Mouse (Mus musculus) thymus, postnatal 36 days (tissue): ENCODE data around the gene Mtx1.
"Not testable (repeated sequence)": the region's sequence is repeated elsewhere in the genome, so short reads cannot be mapped to it uniquely, and the experiment has no call there.

ENCODE experiments used
- DNase-seq, 2 experiments: peaks; one replicate each; pipeline ENCODE4 v3.0.0; 2022; ENCODE audit warnings: mixed read lengths in 2 of 2

Mtx1 gene

DNA sequence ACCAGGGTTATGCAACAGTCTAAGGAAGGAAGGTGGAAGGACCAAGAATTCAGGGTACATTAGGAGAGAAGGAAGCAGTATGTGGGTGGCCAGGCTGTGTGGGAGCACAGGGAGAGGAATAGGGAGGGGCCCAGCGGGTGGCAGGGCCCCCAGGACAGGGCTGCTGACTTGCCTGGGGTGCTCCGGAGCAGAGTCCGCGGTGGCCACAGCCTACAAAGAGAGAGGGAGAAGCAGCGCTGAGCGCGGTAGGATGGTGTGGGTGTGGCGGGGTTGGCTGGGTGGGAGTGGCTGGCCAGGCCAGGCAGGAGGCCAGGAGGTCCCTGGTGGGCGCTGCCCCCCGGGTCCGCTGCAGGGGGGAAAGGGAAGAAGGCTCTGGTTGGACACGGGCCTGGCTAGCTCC lies 11.6 kb upstream of the Mtx1 start:
- DNase-seq, result no peak

DNA sequence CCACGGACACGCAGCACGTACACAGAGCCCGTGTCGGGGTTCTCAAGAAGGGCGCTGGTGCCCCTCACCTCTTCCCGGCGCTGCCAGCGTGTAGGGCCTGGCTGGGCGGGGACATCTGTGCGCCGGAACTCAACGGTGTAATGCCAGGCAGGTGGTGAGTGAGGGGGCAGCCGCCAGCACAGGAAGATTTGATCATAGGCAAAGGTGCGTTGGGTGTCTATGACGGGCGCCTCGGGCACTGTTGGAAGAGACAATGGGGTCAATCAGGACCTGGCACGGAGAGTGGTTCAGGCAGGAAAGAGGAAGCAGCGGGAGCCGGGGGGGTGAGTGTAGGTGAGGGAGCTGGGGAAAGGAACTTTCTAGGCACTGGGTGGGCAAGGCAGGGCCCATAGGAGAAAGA lies 10.8 kb upstream of the Mtx1 start:
- DNase-seq, result no peak

DNA sequence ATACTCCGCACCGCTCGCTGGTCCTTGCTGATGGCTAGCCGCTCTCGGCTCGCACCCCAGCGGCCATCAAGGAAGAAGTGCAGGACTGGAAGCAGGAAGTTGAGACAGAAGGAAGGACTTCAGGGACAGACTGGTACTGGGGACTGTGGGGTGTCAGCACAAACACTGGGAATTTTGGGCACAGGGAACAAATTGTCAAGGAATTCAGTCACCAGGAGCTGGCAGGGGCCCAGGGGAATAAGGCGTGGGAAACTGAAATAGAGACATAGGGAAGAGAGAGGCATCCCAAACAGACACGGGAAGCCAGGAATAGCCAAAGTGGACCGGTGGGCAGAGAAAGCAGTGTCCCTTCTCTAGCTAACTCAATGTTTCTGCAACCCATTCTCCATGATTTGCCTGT lies 9.6 kb upstream of the Mtx1 start:
- DNase-seq, result no peak

DNA sequence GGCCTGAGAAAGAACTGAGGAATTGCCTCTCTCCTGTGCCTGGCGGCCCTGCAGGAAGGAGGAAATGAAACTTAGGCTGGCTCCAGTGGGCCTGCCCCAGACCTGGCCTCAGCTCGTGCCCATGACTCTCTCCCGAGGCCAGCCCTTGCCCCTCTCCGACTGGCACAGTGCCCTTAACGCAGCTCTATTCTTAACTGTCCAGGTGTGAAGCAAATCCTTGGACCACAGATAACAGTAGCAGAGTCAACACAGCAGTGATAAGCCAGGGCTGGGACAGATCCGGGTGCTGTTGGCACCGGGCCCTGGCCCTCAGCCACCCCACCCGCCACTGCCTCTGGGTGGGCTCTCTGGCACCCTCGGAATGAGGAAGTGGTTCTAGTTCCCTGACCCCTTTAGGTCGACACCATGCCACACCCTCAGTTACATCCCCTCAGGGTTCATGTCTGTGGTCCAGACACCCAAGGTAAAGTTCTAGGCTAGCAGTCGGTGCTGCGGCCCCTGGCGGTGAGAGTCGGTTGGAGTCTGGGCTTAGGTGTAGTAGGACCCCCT lies 6.7 kb upstream of the Mtx1 start:
- DNase-seq, result no peak

DNA sequence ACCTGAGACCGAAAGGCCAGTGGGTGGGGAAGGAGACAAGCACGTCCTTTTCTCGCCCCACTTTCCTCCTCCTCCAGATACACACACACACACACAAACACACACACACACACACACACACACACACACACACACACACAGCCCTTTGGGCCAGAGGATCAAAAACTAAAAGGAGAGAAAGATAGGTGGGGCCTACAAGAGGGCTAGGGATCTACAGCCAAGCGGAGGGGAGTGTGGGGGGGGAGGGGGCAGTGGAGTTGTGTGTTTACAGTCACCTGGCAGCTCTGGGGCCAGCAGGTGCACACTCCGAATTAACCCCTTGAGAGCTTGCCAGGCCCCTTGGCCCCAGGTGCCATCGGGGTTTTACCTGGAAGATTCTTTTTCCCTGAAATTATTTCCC lies 5.7 kb upstream of the Mtx1 start:
- no peak for DNase-seq

DNA sequence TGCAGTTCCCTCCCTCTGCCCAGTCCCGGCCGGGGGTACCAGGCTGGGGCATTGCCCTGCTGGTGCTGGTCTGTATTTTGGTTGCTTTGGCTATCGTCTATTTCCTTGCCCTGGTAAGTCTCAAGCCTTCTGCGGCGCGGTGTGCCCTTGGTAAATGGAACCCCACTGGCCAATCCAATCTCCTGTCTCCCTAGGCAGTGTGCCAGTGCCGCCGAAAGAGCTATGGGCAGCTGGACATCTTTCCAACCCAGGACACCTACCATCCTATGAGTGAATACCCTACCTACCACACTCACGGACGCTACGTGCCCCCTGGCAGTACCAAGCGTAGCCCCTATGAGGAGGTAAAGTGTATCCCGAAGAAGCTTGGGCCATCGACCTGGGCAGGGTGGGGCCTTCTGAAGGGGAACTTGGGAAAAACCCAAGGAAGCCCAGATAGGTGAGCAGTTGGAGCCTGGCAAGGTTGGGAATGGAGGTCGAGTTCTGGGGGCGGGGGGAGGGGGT lies 4.9 kb upstream of the Mtx1 start:
- no peak for DNase-seq

DNA sequence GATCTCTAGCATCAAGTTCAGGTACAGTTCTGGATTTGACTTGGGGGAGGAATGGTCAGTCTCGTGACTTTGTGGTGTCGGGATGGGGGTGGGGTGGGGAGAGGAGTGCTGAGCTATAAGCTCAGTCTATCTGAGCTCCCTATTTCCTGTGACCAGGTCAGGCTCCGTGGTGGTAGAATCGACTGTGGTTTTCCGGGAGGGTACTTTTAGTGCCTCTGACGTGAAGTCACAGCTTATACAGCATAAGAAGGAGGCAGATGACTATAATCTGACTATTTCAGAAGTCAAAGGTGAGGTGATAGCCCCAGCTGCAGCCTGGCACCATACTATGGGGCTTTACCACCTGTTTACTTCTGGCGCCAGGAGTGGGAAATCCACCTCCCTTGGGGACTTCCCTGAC lies 4.5 kb upstream of the Mtx1 start:
- DNase-seq, result no peak

DNA sequence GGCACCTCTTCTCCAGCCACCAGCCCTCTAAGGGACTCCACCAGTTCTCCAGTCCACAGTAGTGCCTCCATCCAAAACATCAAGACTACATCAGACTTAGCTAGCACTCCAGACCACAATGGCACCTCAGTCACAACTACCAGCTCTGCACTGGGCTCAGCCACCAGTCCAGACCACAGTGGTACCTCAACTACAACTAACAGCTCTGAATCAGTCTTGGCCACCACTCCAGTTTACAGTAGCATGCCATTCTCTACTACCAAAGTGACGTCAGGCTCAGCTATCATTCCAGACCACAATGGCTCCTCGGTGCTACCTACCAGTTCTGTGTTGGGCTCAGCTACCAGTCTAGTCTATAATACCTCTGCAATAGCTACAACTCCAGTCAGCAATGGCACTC lies 3.7 kb upstream of the Mtx1 start:
- DNase-seq, result no peak

DNA sequence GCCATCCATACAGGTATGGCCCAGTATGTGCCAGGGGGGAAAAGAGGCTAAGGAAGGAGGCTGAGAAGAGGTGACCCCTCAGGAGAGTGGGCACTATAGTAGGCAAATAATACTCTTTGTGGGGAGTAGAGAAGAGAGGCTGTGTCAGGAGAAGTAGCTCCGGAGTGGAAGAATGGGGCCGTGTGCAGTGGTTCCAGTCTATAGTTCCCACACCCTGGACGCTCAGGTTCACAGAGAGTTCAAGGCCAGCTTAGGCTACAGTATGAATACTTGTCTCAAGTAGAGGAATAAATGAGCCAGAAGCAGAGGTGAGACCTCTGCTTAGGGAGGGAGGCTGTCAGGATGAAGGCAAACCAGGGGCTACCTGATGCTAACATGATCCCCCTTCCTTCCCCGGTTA lies 2.4 kb upstream of the Mtx1 start:
- no peak for DNase-seq

DNA sequence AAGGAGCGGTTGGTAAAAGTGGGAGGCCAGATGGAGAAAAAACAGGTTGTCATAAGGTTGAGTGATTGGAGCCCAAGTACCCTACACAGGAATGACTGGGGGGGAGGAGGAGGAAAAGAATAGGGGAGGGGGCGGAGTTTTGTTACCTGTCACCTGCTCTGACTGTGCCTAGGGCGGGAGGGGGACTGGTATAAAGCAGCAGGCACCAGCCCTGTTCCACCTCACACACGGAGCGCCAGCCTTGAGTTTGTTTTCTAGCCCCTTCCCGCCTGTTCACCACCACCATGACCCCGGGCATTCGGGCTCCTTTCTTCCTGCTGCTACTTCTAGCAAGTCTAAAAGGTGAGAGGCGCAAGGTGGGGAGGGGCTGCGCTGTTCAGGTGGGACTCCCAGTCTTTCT lies 1.9 kb upstream of the Mtx1 start, which contains the start of gene Muc1:
Muc1 (plus strand) TSS at position 222 of the 400 bp plus-strand sequence.
- no peak for DNase-seq

DNA sequence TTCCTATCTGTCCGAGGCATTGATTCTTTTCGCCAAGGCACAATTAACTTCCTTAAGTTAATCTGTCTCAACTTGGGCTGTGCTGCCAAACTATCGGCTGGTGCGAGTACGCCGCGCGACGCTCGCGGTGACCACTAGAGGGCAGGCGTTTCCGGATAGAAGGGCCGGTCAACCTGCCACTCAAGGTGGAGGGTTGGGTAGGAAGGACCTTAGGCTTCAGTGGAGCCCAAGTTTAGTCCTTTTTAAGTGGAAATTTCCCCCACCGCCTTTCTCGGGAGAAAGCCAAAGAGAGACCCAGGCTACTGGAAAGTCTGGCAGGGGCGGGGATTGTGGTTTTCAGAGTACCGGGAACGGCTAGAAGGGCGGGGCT lies 1.3 kb upstream of the Mtx1 start:
- peak; percentile 82 to 86 for DNase-seq

DNA sequence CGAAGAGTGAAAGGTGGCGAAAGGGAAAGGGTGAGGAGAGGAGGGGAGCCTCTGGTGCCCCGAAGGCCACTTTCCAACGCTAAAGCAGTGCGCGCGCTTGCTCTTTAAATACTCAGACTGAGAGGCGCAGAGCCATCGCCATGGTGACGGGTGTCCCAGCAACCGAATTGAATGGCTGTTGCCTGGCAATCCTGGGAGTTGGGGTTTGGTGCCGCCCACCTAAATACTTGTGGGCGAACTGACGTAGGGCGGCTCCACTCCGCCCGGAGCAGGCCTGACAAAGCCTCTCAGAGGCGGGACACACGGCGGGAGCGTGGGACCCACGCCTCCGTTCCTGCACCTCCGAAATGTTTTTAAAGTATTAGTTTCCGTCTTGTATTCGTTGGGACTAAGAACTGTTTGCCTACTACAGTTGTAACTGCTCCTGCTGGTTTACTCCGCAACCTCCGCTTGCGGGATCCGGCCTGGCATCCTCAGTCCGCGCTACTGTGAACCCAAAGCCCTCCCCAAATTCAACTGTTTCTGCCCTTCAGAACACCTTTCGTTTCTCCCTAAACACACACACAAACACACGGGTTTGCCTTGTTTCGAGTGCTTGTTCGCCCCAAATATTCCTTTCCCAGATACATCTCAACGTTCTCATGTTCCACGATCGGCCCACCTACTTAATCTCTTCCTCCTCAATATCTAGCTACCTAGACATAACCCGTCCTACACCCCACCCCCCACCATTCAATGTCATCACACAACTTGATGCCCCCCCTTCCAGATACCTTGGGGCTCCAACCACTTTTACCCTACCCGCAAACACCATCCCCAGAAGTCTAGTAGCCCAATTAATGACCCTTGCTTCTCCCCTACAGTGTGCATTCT lies 655 bp upstream of the Mtx1 start:
- peak; percentile 35 to 61 for DNase-seq

DNA sequence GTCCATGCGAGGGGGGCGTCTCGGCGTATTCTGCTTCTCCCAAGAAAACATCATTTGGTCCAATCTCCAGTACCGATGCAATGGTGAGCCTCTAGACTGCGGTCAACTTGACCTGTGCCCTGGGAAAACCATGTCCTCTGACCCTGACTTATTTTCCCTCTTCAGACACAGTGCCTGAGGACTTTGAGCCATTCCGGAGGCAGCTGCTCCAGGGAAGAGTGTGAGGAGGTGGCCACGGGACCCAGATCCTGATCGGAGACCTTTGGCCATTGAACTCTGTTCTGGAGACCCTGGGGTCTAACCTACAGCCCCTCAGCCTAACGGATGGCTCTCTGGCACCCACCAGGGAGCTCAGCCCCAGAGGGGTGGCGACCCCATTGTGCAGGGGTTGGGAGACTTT lies 527 bp downstream of the Mtx1 start:
- no peak for DNase-seq

DNA sequence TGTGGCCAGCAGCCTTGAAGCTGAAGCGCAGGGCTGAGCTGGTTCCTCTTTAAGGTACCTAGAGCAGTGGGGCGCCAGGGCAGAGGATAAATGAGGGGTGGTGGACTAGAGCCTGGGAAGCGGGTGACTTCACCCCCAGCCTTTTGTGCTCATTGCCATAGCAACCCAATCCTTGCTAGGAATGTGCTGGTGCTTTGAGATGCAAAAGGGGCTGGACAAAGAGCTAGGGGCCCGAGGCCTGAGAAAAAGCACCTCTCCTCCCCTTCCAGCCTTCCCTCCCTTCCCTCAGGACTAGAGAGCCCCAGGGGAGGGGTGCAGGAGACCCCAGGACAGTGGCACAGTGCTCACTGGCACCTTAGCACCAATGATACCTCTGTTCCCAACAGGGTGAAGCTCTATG lies 970 bp downstream of the Mtx1 start:
- no peak for DNase-seq

DNA sequence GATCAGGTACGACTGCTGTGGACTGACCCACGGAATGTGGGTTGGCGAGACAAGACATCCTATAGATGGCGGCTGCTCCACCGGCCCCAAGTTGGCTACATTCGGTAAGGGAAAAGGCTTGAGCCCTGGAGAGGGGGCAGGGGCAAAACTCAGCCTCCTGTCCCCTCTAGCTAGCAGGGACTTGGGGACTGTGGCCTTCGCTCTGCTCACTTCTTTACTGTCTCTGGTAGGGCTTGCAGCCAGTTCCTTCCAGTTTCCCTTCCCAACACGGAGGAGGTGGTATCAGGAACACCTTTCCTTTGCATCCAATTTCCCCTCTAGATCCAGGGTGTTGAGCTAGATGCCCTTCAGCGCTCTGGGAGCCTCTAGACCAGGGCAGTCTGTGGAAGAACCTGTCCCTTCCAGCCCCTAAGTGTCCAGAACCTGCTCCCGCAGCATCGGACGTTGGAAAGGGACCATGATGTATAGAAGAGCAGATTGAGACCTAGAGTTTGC lies 1.5 kb downstream of the Mtx1 start:
- DNase-seq, result no peak

DNA sequence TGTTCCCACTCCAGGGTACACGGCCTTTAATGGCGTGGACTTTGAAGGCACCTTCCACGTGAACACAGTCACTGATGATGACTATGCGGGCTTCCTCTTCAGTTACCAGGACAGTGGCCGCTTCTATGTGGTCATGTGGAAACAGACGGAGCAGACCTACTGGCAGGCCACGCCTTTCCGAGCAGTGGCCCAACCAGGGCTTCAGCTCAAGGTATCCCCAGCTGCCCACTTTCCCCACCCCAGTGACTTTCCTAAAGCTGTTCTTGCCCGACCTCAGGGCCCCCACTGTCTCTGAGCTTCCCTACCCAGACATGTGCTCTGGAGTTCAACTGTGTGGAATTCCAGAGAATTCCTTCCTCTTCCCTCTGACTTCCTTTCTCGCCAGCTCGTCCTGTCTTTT lies 2.1 kb downstream of the Mtx1 start:
- DNase-seq, result no peak

DNA sequence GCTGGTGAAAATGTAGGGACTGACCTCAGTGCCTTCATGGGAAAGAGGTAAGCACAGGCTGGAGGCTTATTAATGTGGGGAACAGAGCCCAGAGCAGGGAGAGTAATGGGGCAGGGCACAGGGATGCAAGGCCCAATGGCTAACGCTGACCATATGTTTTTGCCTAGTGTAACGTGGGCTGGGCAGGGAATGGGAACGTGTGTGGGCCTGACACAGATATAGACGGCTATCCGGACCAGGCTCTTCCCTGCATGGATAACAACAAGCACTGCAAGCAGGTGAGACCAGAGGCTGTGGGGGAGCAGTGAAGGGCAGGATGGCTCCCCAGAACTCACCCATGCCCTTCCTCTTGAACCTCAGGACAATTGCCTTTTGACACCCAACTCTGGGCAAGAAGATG lies 5.7 kb downstream of the Mtx1 start:
- no peak for DNase-seq

DNA sequence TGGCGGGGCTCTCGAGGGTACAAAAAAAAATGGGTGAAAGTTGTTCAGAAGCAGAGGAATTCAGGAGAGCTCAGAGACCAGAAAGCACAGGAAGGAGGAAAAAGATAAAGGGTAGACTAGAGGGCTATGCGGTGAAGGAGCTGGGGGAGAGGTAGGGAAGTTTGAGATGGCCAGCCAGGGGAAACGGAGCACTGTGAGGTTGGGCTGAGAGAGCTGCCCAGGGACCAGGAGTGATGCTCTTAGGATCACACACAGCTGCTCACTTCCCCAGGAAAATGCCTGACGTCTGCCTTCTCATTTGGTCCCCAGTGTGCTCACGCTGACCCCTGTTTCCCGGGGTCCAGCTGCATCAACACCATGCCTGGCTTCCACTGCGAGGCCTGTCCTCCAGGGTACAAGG lies 7.3 kb downstream of the Mtx1 start:
- no peak for DNase-seq

DNA sequence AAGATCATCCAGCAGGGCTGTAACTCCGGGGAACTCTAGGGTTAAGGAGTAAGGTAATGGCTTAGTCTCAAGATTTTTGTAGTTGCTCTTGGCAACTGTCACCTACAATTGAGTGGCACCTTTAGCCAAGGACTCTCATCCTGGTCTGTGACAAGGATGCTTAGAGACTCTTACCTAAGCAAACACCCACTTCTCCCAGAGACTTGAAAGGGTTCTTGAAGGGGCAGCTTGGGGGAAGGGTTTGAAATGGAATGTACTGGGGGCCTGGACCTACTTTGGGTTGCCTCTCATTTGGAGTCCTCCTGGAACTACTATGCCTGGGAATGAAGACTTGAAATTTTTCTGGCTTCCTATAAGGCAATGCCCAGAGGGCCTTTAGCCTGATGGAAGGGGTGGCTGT lies 8.6 kb downstream of the Mtx1 start:
- no peak for DNase-seq

DNA sequence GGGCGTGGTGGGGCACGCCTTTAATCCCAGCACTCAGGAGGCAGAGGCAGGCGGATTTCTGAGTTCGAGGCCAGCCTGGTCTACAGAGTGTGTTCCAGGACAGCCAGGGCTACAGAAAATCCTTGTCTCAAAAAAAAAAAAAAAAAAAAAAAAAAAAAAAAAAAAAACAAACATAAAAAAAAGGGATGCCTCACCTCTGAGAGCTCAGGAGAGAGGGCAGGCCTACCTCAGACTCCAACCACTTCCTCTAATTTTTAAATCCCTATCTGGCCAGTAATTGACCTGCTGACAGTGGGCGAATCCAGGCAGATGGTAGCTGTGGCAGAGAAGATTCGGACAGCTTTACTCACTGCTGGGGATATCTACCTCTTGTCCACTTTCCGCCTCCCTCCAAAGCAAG lies 10.5 kb downstream of the Mtx1 start:
- DNase-seq, result not testable (repeated sequence)

DNA sequence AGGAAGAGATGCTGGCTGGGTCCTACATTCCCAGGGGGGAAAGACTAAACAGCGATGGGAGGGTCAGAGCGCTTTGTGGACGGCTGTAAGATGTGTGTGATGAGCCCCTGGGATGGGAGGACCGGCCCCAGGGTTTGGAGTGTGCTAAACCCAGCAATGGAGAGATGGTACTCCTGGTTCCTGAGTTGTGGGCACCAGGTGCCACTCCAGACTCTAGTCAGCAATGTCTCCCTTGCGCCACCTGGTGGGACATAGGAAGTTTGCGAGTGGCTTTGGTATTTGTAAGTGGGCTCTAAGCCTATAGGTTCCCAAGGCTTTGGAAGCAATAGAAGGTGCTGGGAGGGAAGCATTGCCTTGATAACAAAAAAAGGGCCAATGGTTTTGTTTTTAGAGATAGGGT lies 11.0 kb downstream of the Mtx1 start:
- peak; percentile 81 for DNase-seq

DNA sequence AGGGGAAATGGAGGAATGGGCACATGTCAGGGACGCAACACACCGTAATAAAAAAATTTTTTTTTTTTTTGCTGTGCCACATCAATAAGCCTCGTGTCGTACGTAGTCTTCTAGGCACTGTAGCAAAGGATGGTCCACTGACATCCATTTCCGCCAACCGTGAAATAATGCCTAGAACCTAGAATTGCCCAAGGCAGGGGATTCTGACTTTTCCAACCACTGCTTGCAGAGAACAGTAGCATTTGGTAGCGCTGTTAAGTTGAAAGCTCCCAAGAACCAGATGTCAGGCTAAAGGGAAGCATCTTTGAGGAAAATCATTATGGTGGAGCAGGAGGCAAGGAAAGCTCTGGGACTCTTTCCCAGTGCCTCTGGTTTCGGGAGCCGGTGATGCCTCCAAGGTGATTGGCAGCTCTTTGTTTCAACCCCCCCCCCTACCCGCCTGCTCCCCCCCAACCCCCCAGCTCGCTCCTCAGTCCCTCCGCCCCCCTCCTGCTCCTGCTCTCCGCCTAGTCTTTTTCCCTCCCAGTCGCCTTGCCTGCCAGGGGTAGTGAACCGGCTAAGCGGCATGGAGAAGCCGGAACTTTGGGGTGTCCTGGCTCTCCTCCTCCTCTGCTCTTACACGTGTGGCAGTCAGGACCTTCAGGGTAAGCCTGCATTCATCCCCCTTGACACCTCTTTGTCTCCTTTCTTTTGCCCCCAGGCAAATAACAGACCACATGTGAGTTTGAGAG lies 12.0 kb downstream of the Mtx1 start, which contains the start of gene Thbs3:
Thbs3 (plus strand) TSS at position 500 of the 731 bp plus-strand sequence.
- no peak for DNase-seq

DNA sequence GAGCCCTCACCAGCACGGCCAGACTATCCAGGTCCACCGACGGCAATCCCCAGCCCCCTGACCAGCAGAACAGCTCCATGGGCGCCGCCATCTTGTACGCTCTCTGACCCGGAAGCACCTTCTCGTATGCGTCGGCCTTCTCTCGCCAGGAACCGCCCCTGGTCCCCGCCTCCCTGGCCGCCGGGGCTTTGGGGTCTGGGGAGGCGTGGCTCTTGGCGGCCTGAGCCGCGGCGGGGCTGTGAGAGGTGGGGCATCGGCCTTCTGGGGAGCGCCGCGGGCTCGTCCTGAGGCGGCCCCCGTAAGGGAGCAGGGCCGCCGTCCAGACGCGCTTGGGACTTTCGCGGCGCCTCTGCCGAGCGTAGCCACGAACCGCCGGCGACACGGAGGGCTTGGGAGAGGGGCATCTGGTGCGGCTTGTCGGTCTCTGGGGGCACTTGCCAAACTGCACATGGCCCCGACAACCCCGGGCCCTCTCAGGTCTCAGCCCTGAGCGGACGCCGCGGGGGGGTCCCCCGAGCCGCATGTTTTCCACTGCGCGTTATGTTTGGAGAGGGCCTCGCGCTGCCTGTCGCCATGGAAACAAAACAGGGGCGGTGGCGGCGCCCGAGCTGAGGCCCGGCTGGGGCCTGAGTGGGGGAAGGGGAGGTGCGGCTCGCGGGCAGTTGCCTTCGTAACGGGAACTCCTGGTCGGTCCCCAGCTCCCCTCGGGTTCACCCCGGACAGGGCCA lies 12.9 kb downstream of the Mtx1 start:
- peak; percentile 85 to 88 for DNase-seq
